Mouse (Mus musculus) cerebellum, adult 2 months (tissue): ENCODE measurements around the gene Fam186a.

ENCODE experiments used
- CTCF ChIP-seq: fragments of 200-500 bp; IDR thresholded peaks from 2 replicates; pipeline ENCODE4 v1.5.1; 2011; ENCODE audit warnings: low read depth, mild to moderate bottlenecking, control low read depth, low read length, moderate library complexity, borderline replicate concordance; ENCODE audit not compliant: insufficient read depth
- POLR2A ChIP-seq: fragments of 200-500 bp; IDR thresholded peaks from 2 replicates; pipeline ENCODE4 v1.6.1; 2011; ENCODE audit warnings: low read length, control low read depth, borderline replicate concordance; ENCODE audit not compliant: insufficient read depth

GRCm38 (mm10) chr15:99974476-99975220 lies 7.8 kb upstream of the Fam186a start:
- TF ChIP-seq POLR2A (no peak), CTCF (no peak)
